Mouse (Mus musculus) embryonic facial prominence, embryonic 14.5 days (tissue): ENCODE results near the gene P2ry6. TPM values are rescaled to one million over a fixed set of nuclear protein-coding genes. Genes with fewer than 3 reads are reported as not detected.

Experiments used
- ATAC-seq: fragments of 200-750 bp; cut with Nextera tagmentation; 2 replicates; pipeline ENCODE4 v1.8.0; 2017; ENCODE audit warnings: low read depth, moderate number of reproducible peaks, moderate TSS enrichment
- DNase-seq: peaks from one replicate; pipeline ENCODE4 v3.0.0-alpha.2; 2015; ENCODE audit warnings: low spot score
- H3K27ac ChIP-seq: fragments of 300-500 bp; sonication (generic); replicated peaks from 2 replicates; pipeline ENCODE4 v1.5.1; 2014; ENCODE audit warnings: low read depth, mild to moderate bottlenecking, low read length, moderate library complexity
- H3K27me3 ChIP-seq: fragments of 300-500 bp; sonication (generic); replicated peaks from 2 replicates; pipeline ENCODE4 v1.6.1; 2014; ENCODE audit warnings: low read length; ENCODE audit not compliant: control insufficient read depth, insufficient read depth
- H3K36me3 ChIP-seq: fragments of 300-500 bp; sonication (generic); 2 replicates; pipeline ENCODE4 v1.6.1; 2014; ENCODE audit warnings: low read length, mixed read lengths; ENCODE audit not compliant: control insufficient read depth, insufficient read depth
- H3K4me1 ChIP-seq: fragments of 300-500 bp; sonication (generic); 2 replicates; pipeline ENCODE4 v1.6.1; 2014; ENCODE audit warnings: antibody characterized with exemption, low read length; ENCODE audit not compliant: control insufficient read depth, insufficient read depth
- H3K4me2 ChIP-seq: fragments of 300-500 bp; sonication (generic); 2 replicates; pipeline ENCODE4 v1.6.1; 2014; ENCODE audit warnings: low read depth, mild to moderate bottlenecking, low read length, moderate library complexity, mixed read lengths
- H3K4me3 ChIP-seq: fragments of 300-500 bp; sonication (generic); 2 replicates; pipeline ENCODE4 v1.5.1; 2014; ENCODE audit warnings: low read depth, mild to moderate bottlenecking, low read length
- H3K9ac ChIP-seq: fragments of 300-500 bp; sonication (generic); 2 replicates; pipeline ENCODE4 v1.6.1; 2014; ENCODE audit warnings: low read depth, mild to moderate bottlenecking, low read length, moderate library complexity, mixed read lengths
- H3K9me3 ChIP-seq: fragments of 300-500 bp; sonication (generic); 2 replicates; pipeline ENCODE4 v1.6.1; 2016; ENCODE audit warnings: low read length; ENCODE audit not compliant: control insufficient read depth
- WGBS: fragments of 180-500 bp; shearing (Covaris S2); extraction: QIAGEN DNeasy Blood & Tissue Kit; methylation state at CpG from one replicate; pipeline ENCODE4 v1.1.7; 2014; 5-methylcytosine and 5-hydroxymethylcytosine counted together
- polyA plus RNA-seq: library from polyadenylated mRNA; unstranded; fragments of >200 nt; fragmentation: Nextera tagmentation; extraction: Ambion mirVana; gene quantifications from 2 replicates; pipeline ENCODE4 v1.2.1, GENCODE M21; 2014

The P2ry6 gene
- polyA plus RNA-seq, result 6.9 and 7.3 TPM in 2 replicates

- DNase-seq, result peak; percentile 9
- Histone ChIP-seq H3K27ac (no peak within 1 kb of the TSS), H3K27me3 (peaks cover 30% of the 10 kb centered on the region)
Measured at GRCm38 (mm10) chr7:100974135-100974903, at the start of gene P2ry6. TSS of gene P2ry6 (minus strand) at chr7:100974649.

GRCm38 (mm10) chr7:101017492-101017891 is 43.0 kb upstream of the P2ry6 start:
- Histone ChIP-seq H3K4me1 (peaks cover 16% of the 10 kb centered on the region), H3K36me3 (no peaks in the 10 kb centered on the region), H3K27me3 (peaks cover 11% of the 10 kb centered on the region), H3K4me2 (no peak overlapping the region), H3K4me3 (no peak overlapping the region), H3K9me3 (no peaks in the 10 kb centered on the region), H3K9ac (no peak overlapping the region), H3K27ac (no peak overlapping the region)
- WGBS, result 52% methylated on average over 6 of the region's 6 CpGs
- DNase-seq, result no peak
- no peak for ATAC-seq

More at GRCm38 (mm10) chr7:100974135-100974903, at the start of gene P2ry6:
- Histone ChIP-seq H3K36me3 (no peaks in the 10 kb centered on the region), H3K9me3 (no peaks in the 10 kb centered on the region), H3K4me3 (peak within 1 kb of the TSS; percentile 38), H3K9ac (peak within 1 kb of the TSS; percentile 58), H3K4me1 (peaks cover 16% of the 10 kb centered on the region), H3K4me2 (peak within 1 kb of the TSS; percentile 61)
- peak; percentile 44; the same call in 1 of the 2 replicates for ATAC-seq
- 2% methylated on average over 32 of the region's 36 CpGs for WGBS

GRCm38 (mm10) chr7:101017021-101017461 is 42.6 kb upstream of the P2ry6 start:
- peak; percentile 63 for ATAC-seq
- WGBS, result 49% methylated on average over 7 of the region's 7 CpGs

GRCm38 (mm10) chr7:101014985-101015384 is 40.5 kb upstream of the P2ry6 start:
- ATAC-seq, result no peak
- H3K4me1 ChIP-seq, result peaks cover 21% of the 10 kb centered on the region
- no peak overlapping the region for H3K27ac ChIP-seq
- H3K9ac ChIP-seq, result no peak overlapping the region
- 58% methylated on average over 1 of the region's 1 CpGs for WGBS
- H3K4me3 ChIP-seq, result no peak overlapping the region
- H3K27me3 ChIP-seq, result peaks cover 33% of the 10 kb centered on the region
- no peak overlapping the region for H3K4me2 ChIP-seq
- H3K36me3 ChIP-seq, result no peaks in the 10 kb centered on the region
- H3K9me3 ChIP-seq, result no peaks in the 10 kb centered on the region
- DNase-seq, result no peak

More at GRCm38 (mm10) chr7:101017021-101017461, 42.6 kb upstream of the P2ry6 start:
- DNase-seq, result peak; percentile 57
- Histone ChIP-seq H3K4me1 (peaks cover 20% of the 10 kb centered on the region), H3K4me3 (no peak overlapping the region), H3K9ac (no peak overlapping the region), H3K9me3 (no peaks in the 10 kb centered on the region), H3K4me2 (no peak overlapping the region), H3K27me3 (peaks cover 15% of the 10 kb centered on the region), H3K27ac (no peak overlapping the region; the same call in 1 of the 2 replicates), H3K36me3 (no peaks in the 10 kb centered on the region)

GRCm38 (mm10) chr7:101014041-101014440 is 39.6 kb upstream of the P2ry6 start:
- Histone ChIP-seq H3K36me3 (no peaks in the 10 kb centered on the region), H3K9ac (no peak overlapping the region), H3K9me3 (no peaks in the 10 kb centered on the region), H3K4me2 (no peak overlapping the region), H3K4me3 (no peak overlapping the region), H3K27ac (no peak overlapping the region), H3K4me1 (peaks cover 21% of the 10 kb centered on the region), H3K27me3 (peaks cover 37% of the 10 kb centered on the region)
- 20% methylated on average over 6 of the region's 9 CpGs for WGBS
- DNase-seq, result no peak
- ATAC-seq, result no peak

GRCm38 (mm10) chr7:101012541-101012940 is 38.1 kb upstream of the P2ry6 start, which contains the start of gene P2ry2:
TSS of gene P2ry2 (minus strand) at chr7:101012866.
- peaks cover 21% of the 10 kb centered on the region for H3K4me1 ChIP-seq
- H3K4me3 ChIP-seq, result peak within 1 kb of the TSS; percentile 56
- H3K36me3 ChIP-seq, result no peaks in the 10 kb centered on the region
- peaks cover 37% of the 10 kb centered on the region for H3K27me3 ChIP-seq
- H3K9me3 ChIP-seq, result no peaks in the 10 kb centered on the region
- ATAC-seq (no peak), DNase-seq (no peak)
- peak within 1 kb of the TSS; percentile 99 for H3K4me2 ChIP-seq
- 59% methylated on average over 4 of the region's 4 CpGs for WGBS
- no peak within 1 kb of the TSS for H3K27ac ChIP-seq
- peak within 1 kb of the TSS; percentile 66 for H3K9ac ChIP-seq

- ATAC-seq (peak; percentile 96), DNase-seq (peak; percentile 82)
- Histone ChIP-seq H3K27me3 (peaks cover 37% of the 10 kb centered on the region), H3K4me1 (peaks cover 17% of the 10 kb centered on the region), H3K4me3 (peak overlapping the region; percentile 56), H3K9ac (peak overlapping the region; percentile 66), H3K4me2 (peak overlapping the region; percentile 99), H3K27ac (no peak overlapping the region), H3K36me3 (no peaks in the 10 kb centered on the region), H3K9me3 (no peaks in the 10 kb centered on the region)
- under 1% methylated on average over 42 of the region's 53 CpGs for WGBS
Measured at GRCm38 (mm10) chr7:101011681-101012367, 37.4 kb upstream of the P2ry6 start.

GRCm38 (mm10) chr7:101010741-101011140 is 36.3 kb upstream of the P2ry6 start:
- no peaks in the 10 kb centered on the region for H3K9me3 ChIP-seq
- WGBS, result 71% methylated on average over 3 of the region's 3 CpGs
- DNase-seq (no peak), ATAC-seq (no peak)
- peak overlapping the region; percentile 99; the same call in 1 of the 2 replicates for H3K4me2 ChIP-seq
- H3K27me3 ChIP-seq, result peaks cover 37% of the 10 kb centered on the region
- no peak overlapping the region for H3K9ac ChIP-seq
- H3K4me3 ChIP-seq, result no peak overlapping the region
- H3K36me3 ChIP-seq, result no peaks in the 10 kb centered on the region
- H3K4me1 ChIP-seq, result peaks cover 15% of the 10 kb centered on the region
- no peak overlapping the region for H3K27ac ChIP-seq
